20 mouse cellular contexts compared by ENCODE assay signal in genomic region chrX:52616152-52616551, GRCm38 (mm10). TPM values are rescaled to one million over a fixed set of nuclear protein-coding genes. Genes with fewer than 3 reads are reported as not detected.
DNase-seq lines count a peak whose midpoint lies in the region; ATAC-seq and TF ChIP-seq lines count a peak whose summit lies in the region.
"Had no signal": no experiment of that assay in that cellular context is flagged by ENCODE, and none has a peak within 500 bp of the region (broad histone marks: within the 10 kb centered on the region; RNA-seq: fewer than 3 reads in every experiment).

No protein-coding gene starts in this region.

- no peak for TF ChIP-seq CTCF in kidney, postnatal 0 days (IDR thresholded peaks at IDR 0.05; ENCODE audit: low read depth)

- H3K9ac ChIP-seq in kidney, postnatal 0 days (ENCODE audit: low read depth, low read length): no peak overlapping the region
- H3K9ac ChIP-seq in kidney, embryonic 14.5 days (ENCODE audit: low read depth, low read length): no peak overlapping the region
- H3K9ac ChIP-seq: embryonic facial prominence, embryonic 12.5 days; forebrain, embryonic 12.5 days; heart, embryonic 12.5 days; hindbrain, embryonic 15.5 days had no signal

- H3K4me2 ChIP-seq in kidney, postnatal 0 days (ENCODE audit: low read length): no peak overlapping the region
- H3K4me2 ChIP-seq in kidney, embryonic 14.5 days (replicated peaks; ENCODE audit: low read depth, low read length): no peak overlapping the region
- H3K4me2 ChIP-seq: embryonic facial prominence, embryonic 12.5 days; forebrain, embryonic 12.5 days; heart, embryonic 12.5 days; hindbrain, embryonic 15.5 days had no signal

- DNase-seq in embryo, embryonic 11 days: peak; percentile 50
- DNase-seq in embryo, embryonic 9.5 days (ENCODE audit: extremely low spot score): no peak
- DNase-seq in kidney, postnatal 0 days (ENCODE audit: low spot score): no peak
- DNase-seq in limb, embryonic 10.5 days (ENCODE audit: low spot score): peak; percentile 51
- no peak for DNase-seq in adrenal gland, postnatal 14 days
- no peak for DNase-seq in adrenal gland, adult 2 months
- DNase-seq: adrenal gland, postnatal 36 days; cerebellum, adult 2 months; cerebellum, postnatal 10 days; gastrocnemius, postnatal 14 days; heart, adult 2 months; heart, postnatal 36 days had no signal

- 52% methylated on average over 5 of the region's 5 CpGs for WGBS in kidney, postnatal 0 days
- WGBS in kidney, embryonic 14.5 days: 47% methylated on average over 5 of the region's 5 CpGs
- 20% methylated on average over 5 of the region's 5 CpGs for WGBS in limb, embryonic 10.5 days

- H3K9me3 ChIP-seq in kidney, postnatal 0 days (replicated peaks; ENCODE audit: low read length): no peaks in the 10 kb centered on the region
- no peaks in the 10 kb centered on the region for H3K9me3 ChIP-seq in kidney, embryonic 14.5 days (ENCODE audit: control insufficient read depth, low read length)
- H3K9me3 ChIP-seq in limb, embryonic 10.5 days (replicated peaks): no peaks in the 10 kb centered on the region
- H3K9me3 ChIP-seq: embryonic facial prominence, embryonic 12.5 days; forebrain, embryonic 12.5 days; heart, embryonic 12.5 days; hindbrain, embryonic 15.5 days had no signal

- no peaks in the 10 kb centered on the region for H3K4me1 ChIP-seq in kidney, postnatal 0 days (replicated peaks; ENCODE audit: insufficient read depth, low read length)
- peaks cover 18% of the 10 kb centered on the region; the same call in 1 of the 2 replicates for H3K4me1 ChIP-seq in kidney, embryonic 14.5 days (ENCODE audit: control insufficient read depth, insufficient read depth, low read length)
- peaks cover 37% of the 10 kb centered on the region for H3K4me1 ChIP-seq in limb, embryonic 10.5 days

- H3K27ac ChIP-seq in kidney, postnatal 0 days: 0 out of 2 replicates have a peak overlapping the region, but pooled peaks have one; percentile 2
- H3K27ac ChIP-seq in kidney, embryonic 14.5 days (ENCODE audit: low read depth, low read length): no peak overlapping the region; the same call in 1 of the 2 replicates
- H3K27ac ChIP-seq in limb, embryonic 10.5 days: peak overlapping the region; percentile 94
- H3K27ac ChIP-seq: embryonic facial prominence, embryonic 12.5 days; forebrain, embryonic 12.5 days; heart, adult 2 months; hindbrain, embryonic 15.5 days had no signal

- no peak overlapping the region for H3K4me3 ChIP-seq in kidney, postnatal 0 days (replicated peaks; ENCODE audit: low read depth, low read length)
- H3K4me3 ChIP-seq in kidney, embryonic 14.5 days (ENCODE audit: low read length): no peak overlapping the region
- H3K4me3 ChIP-seq in limb, embryonic 10.5 days: 0 out of 2 replicates have a peak overlapping the region, but pooled peaks have one; percentile 21
- H3K4me3 ChIP-seq: embryonic facial prominence, embryonic 12.5 days; forebrain, embryonic 12.5 days; heart, adult 2 months; heart, embryonic 12.5 days; hindbrain, embryonic 15.5 days had no signal

- no peak for ATAC-seq in kidney, postnatal 0 days (replicated peaks; ENCODE audit: low FRiP score, low read depth)
- no peak for ATAC-seq in kidney, embryonic 14.5 days (ENCODE audit: low FRiP score, low TSS enrichment)
- ATAC-seq: forebrain, embryonic 16.5 days had no signal

- H3K27me3 ChIP-seq in kidney, postnatal 0 days (ENCODE audit: insufficient read depth, low read length): no peaks in the 10 kb centered on the region
- H3K27me3 ChIP-seq in kidney, embryonic 14.5 days (ENCODE audit: control insufficient read depth, insufficient read depth, low read length): no peaks in the 10 kb centered on the region
- H3K27me3 ChIP-seq in limb, embryonic 10.5 days (ENCODE audit: low read depth, poor library complexity, severe bottlenecking): peaks cover 51% of the 10 kb centered on the region
- H3K27me3 ChIP-seq: embryonic facial prominence, embryonic 12.5 days; heart, embryonic 12.5 days; hindbrain, embryonic 15.5 days had no signal

- no peaks in the 10 kb centered on the region for H3K36me3 ChIP-seq in kidney, postnatal 0 days (ENCODE audit: insufficient read depth, low read length)
- H3K36me3 ChIP-seq in kidney, embryonic 14.5 days (ENCODE audit: control insufficient read depth, insufficient read depth, low read length): no peaks in the 10 kb centered on the region
- H3K36me3 ChIP-seq in limb, embryonic 10.5 days: 0 out of 2 replicates have a peak, but pooled peaks cover 2% of the 10 kb centered on the region
- H3K36me3 ChIP-seq: embryonic facial prominence, embryonic 12.5 days; forebrain, embryonic 12.5 days; heart, embryonic 12.5 days; hindbrain, embryonic 15.5 days had no signal

RNA-seq across cellular contexts. Expression of gene Gpc3, which starts 2.4 kb away (rescaled TPM):
- polyA plus RNA-seq in kidney, postnatal 0 days (2015; fragmentation: Nextera tagmentation; extraction: Ambion mirVana): 1,010 and 1,051 TPM in 2 replicates
- 1,004 and 1,032 TPM in 2 replicates for polyA plus RNA-seq in kidney, embryonic 14.5 days (2014; fragmentation: Nextera tagmentation; extraction: Ambion mirVana)
- polyA plus RNA-seq in limb, embryonic 10.5 days (2016; fragmentation: Nextera tagmentation; extraction: Ambion mirVana): 1,000 and 1,116 TPM in 2 replicates
- total RNA-seq in adrenal gland, postnatal 14 days (2021): 59.6 and 65.3 TPM in 2 replicates
- 10 to 100 TPM; 43.7 to 81.7 TPM for total RNA-seq in adrenal gland, adult 2 months (2021)
- 30.9 and 33.7 TPM in 2 replicates for polyA plus RNA-seq in adrenal gland, adult 2 months (2012; rRNA removed)
- total RNA-seq: MEL had no signal
- polyA plus RNA-seq: C2C12 had no signal

Comparison
In these comparisons a context has a peak if more than half of its experiments do, and no peak if none do; other contexts are left out.
1. DNase-seq: peak in embryo, embryonic 11 days (single experiment) and limb, embryonic 10.5 days (single experiment); none in embryo, embryonic 9.5 days (single experiment), kidney, postnatal 0 days (single experiment), adrenal gland, postnatal 14 days (single experiment) and adrenal gland, adult 2 months (single experiment).
2. RNA of gene Gpc3, which starts 2.4 kb away (polyA plus RNA-seq): 1,000 to 1,116 TPM in limb, embryonic 10.5 days, 1,004 to 1,032 TPM in kidney, embryonic 14.5 days and 1,010 to 1,051 TPM in kidney, postnatal 0 days; 30.9 to 33.7 TPM in adrenal gland, adult 2 months; every median in the first group is over 10 times any median in the second.